Mouse (Mus musculus) kidney, adult 10 weeks (tissue): ENCODE data around the gene Kcnd3. TPM values are rescaled to one million over a fixed set of nuclear protein-coding genes. Genes with fewer than 3 reads are reported as not detected.

Experiments used
- polyA plus RNA-seq: library from polyadenylated mRNA; stranded (reverse); fragments of 350-450 nt; fragmentation: Illumina TruSeq; extraction: RNeasy Lipid Tissue Mini Kit (QIAGEN cat#74804); gene quantifications from one replicate; pipeline ENCODE4 v1.2.3, GENCODE M21; 2014; ENCODE audit warnings: low read depth, low replicate concordance

The Kcnd3 gene
- polyA plus RNA-seq = 6.5 TPM

GRCm38 (mm10) chr3:105451627-105452555, at the start of gene Kcnd3:
Gene Kcnd3 (plus strand): TSS chr3:105452330.

DNA sequence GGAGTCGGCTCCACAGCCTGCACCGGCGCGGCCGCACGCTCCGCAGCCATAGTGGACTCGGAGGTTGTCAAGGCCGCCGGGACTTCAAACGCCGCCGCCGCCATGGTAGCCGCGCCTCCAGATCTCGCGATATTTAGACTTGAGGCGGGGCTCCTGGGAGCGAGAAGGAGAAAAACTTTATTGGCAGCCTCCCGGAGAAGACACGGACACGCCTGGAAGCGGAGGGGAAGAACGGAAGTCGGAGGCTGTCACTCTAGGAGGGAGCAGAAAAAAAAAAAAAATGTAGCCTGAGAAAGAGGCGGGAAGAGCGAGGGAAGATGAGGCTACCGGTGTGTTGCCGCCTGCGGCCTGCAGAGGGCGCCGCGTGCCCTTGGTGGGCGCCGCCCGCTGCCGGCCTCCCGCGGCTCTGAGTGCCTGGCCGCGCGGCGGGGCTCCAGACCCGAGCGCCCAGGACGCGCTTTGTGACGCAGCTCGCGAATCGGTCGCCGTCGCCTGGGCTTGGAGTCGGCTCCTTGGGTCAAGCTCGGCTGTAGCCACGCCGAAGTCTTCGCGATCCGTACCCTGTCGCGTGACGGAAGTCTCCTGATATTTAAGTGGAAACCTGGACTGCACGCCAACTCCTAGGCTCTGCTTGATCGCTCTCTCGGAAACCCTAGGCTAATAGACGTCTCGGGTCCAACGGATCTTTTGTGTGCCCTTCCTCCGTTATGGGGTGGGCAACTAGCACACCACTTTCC, 235.4 kb downstream of the Kcnd3 start, which contains the start of gene Ddx20:
TSS of gene Ddx20 (minus strand) at position 251 of the 737 bp plus-strand sequence.

DNA sequence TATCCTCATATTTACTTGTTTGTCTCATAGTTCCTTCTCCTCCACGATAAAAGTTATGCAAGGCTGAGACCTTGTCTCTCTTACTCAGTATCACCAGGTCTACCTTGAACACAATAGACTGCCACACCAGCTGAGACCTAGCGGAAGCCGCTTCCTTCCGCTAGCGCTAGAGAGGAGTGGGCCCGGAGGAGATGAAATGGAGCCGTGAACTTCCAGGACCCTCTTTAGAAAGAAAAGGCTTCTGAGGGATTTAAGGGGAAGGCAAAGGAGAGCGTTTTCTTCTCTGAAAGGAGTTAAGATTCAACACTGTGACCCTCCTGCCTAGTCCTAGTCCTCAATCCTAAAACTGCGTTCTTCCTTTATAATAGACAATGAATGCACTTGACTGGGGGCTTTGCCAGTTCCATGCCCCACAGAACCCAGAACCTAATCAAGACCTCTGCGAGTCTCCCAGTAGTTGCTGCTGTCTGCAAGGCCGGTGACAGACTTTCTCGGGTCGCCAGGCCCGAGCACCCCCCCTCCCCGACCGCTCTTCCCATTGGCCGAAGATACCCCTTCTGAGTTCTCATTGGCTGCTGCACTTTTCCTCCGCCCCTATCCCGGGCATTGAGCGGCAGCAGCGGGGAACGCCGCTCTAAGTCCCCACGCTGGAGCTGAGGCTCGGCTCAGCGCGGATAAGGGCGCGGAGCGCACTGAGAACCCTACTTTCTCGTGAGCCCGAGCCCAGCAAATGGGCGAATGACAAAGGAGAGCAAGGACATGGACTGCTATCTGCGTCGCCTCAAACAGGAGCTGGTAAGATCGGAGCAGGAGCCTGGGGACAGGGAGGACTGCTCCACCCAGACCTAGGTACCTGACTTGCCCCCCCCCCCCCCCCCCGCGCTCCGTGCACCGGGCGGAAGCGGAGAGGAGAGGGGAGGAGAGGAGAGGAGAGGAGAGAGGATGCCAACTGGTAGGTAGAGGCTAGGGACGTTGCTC, 252.2 kb downstream of the Kcnd3 start, which contains the start of gene Inka2:
TSS of gene Inka2 (plus strand) at position 569 of the 978 bp plus-strand sequence.

Other genes with a start within 250 kb of the Kcnd3 start
- gene Ddx20, start 235.2 kb downstream of the Kcnd3 start, polyA plus RNA-seq = 23.7 TPM